ENCODE assay signal across 9 mouse cellular contexts in the genomic region with DNA sequence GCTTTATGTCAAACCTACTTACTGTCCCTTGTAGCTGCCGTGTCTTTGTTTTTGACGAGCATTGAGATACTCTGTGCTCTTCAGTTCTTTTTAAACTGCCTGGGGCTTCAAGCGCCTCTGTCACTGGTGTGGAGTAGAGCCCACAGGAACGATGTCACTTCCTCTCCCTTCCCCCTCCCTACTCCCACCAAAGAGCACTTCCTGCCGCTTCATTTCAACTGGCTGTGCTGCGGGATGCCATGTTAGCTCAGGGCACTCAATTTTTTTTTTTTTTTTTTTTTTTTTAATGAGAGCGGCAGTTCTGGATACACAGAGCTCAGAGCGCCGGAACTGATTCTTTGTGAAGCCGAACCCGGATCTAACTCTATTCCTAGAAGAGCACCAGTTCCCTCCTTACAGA.
DNase-seq lines count a peak whose midpoint lies in the region.
"Had no signal": no experiment of that assay in that cellular context is flagged by ENCODE, and none has a peak within 500 bp of the region (broad histone marks: within the 10 kb centered on the region; RNA-seq: fewer than 3 reads in every experiment).

No protein-coding gene starts in this region.

- DNase-seq in heart, adult 11 months, result peak; percentile 97
- no peak for DNase-seq in heart, postnatal 25 days (ENCODE audit: low spot score)
- DNase-seq in Muller cell, postnatal 12 days (ENCODE audit: inconsistent ontology term), result peak; percentile 63
- no peak for DNase-seq in heart, embryonic 10.5 days (ENCODE audit: low spot score)
- peak; percentile 53 to 73 for DNase-seq in kidney, postnatal 25 days
- DNase-seq in mesoderm, embryonic 11.5 days (ENCODE audit: low read depth, low spot score), result peak; percentile 26
- DNase-seq in MN1 (ENCODE audit: low spot score), result no peak
- no peak for DNase-seq in frontal cortex, postnatal 36 days (ENCODE audit: low spot score in 2 of 2)

- no peaks in the 10 kb centered on the region for H3K36me3 ChIP-seq in heart, embryonic 10.5 days

- H3K4me1 ChIP-seq in heart, embryonic 10.5 days, result peaks cover 10% of the 10 kb centered on the region

- no peaks in the 10 kb centered on the region for H3K9me3 ChIP-seq in heart, embryonic 10.5 days

- WGBS in heart, embryonic 10.5 days, result 60% methylated on average over 11 of the region's 11 CpGs

- H3K4me3 ChIP-seq in heart, embryonic 10.5 days, result no peak overlapping the region

- H3K27me3 ChIP-seq in heart, embryonic 10.5 days (ENCODE audit: insufficient read depth, poor library complexity, severe bottlenecking), result no peaks in the 10 kb centered on the region

- peak overlapping the region; percentile 62 for H3K27ac ChIP-seq in heart, embryonic 10.5 days
- H3K27ac ChIP-seq: liver, embryonic 14.5 days had no signal

- intact Hi-C loops in heart, postnatal 25 days (cut with DNase I), result loop anchor here (5.0 kb wide), 1 partner anchor 203 kb away; no protein-coding TSS in a partner anchor

Comparison
In these comparisons a context has a peak if more than half of its experiments do, and no peak if none do; other contexts are left out.
1. DNase-seq: peak in heart, adult 11 months (single experiment), Muller cell, postnatal 12 days (single experiment), kidney, postnatal 25 days (2 of 2) and mesoderm, embryonic 11.5 days (single experiment); none in heart, postnatal 25 days (single experiment), heart, embryonic 10.5 days (single experiment), MN1 (single experiment) and frontal cortex, postnatal 36 days (0 of 2).